Mouse (Mus musculus): ENCODE data around the gene Dnase1l2. TPM values are rescaled to one million over a fixed set of nuclear protein-coding genes. Genes with fewer than 3 reads are reported as not detected.

The Dnase1l2 gene
- polyA plus RNA-seq (2015; fragmentation: Nextera tagmentation; extraction: Ambion mirVana), result 1.1 and 1.4 TPM in 2 replicates

GRCm38 (mm10) chr17:24442632-24443155, at the start of gene Dnase1l2:
TSS of gene Dnase1l2 (minus strand) at chr17:24443105.
- ATAC-seq (no peak), DNase-seq (ENCODE audit: low spot score) (no peak)
- TF ChIP-seq EP300 (IDR thresholded peaks at IDR 0.05), result no peak
- no peak for TF ChIP-seq CTCF (IDR thresholded peaks at IDR 0.05)
- no peaks in the 10 kb centered on the region for H3K9me3 ChIP-seq (ENCODE audit: low read length)
- H3K4me2 ChIP-seq (replicated peaks; ENCODE audit: low read depth, low read length), result no peak within 1 kb of the TSS
- 69% methylated on average over 7 of the region's 7 CpGs for WGBS
- H3K4me3 ChIP-seq (ENCODE audit: low read depth, low read length), result no peak within 1 kb of the TSS
- peaks cover 40% of the 10 kb centered on the region for H3K36me3 ChIP-seq (ENCODE audit: insufficient read depth, low read length)
- no peak within 1 kb of the TSS for H3K27ac ChIP-seq (ENCODE audit: low read length)
- no peaks in the 10 kb centered on the region for H3K27me3 ChIP-seq (replicated peaks; ENCODE audit: insufficient read depth, low read length)
- H3K4me1 ChIP-seq (ENCODE audit: insufficient read depth, low read depth, low read length), result no peaks in the 10 kb centered on the region
- no peak within 1 kb of the TSS for H3K9ac ChIP-seq (replicated peaks; ENCODE audit: low read depth)

GRCm38 (mm10) chr17:24490399-24490798, 47.5 kb upstream of the Dnase1l2 start:
- WGBS, result 69% methylated on average over 4 of the region's 4 CpGs
- Histone ChIP-seq H3K4me3 (ENCODE audit: low read depth, low read length) (no peak overlapping the region), H3K36me3 (ENCODE audit: insufficient read depth, low read length) (no peaks in the 10 kb centered on the region), H3K4me1 (ENCODE audit: insufficient read depth, low read depth, low read length) (peaks cover 5% of the 10 kb centered on the region; the same call in 1 of the 2 replicates), H3K9me3 (ENCODE audit: low read length) (no peaks in the 10 kb centered on the region), H3K4me2 (replicated peaks; ENCODE audit: low read depth, low read length) (no peak overlapping the region), H3K27ac (ENCODE audit: low read length) (no peak overlapping the region), H3K27me3 (replicated peaks; ENCODE audit: insufficient read depth, low read length) (peaks cover 7% of the 10 kb centered on the region; the same call in 1 of the 2 replicates), H3K9ac (replicated peaks; ENCODE audit: low read depth) (no peak overlapping the region)
- TF ChIP-seq CTCF (IDR thresholded peaks at IDR 0.05) (no peak), EP300 (IDR thresholded peaks at IDR 0.05) (no peak)
- ATAC-seq, result no peak
- DNase-seq (ENCODE audit: low spot score), result no peak

GRCm38 (mm10) chr17:24489265-24490030, 46.5 kb upstream of the Dnase1l2 start:
- Histone ChIP-seq H3K4me2 (replicated peaks; ENCODE audit: low read depth, low read length) (peak overlapping the region; percentile 99), H3K4me3 (ENCODE audit: low read depth, low read length) (peak overlapping the region; percentile 60), H3K27ac (ENCODE audit: low read length) (no peak overlapping the region), H3K27me3 (replicated peaks; ENCODE audit: insufficient read depth, low read length) (peaks cover 7% of the 10 kb centered on the region; the same call in 1 of the 2 replicates), H3K9ac (replicated peaks; ENCODE audit: low read depth) (no peak overlapping the region), H3K4me1 (ENCODE audit: insufficient read depth, low read depth, low read length) (peaks cover 5% of the 10 kb centered on the region; the same call in 1 of the 2 replicates), H3K9me3 (ENCODE audit: low read length) (no peaks in the 10 kb centered on the region), H3K36me3 (ENCODE audit: insufficient read depth, low read length) (no peaks in the 10 kb centered on the region)
- ATAC-seq (no peak), DNase-seq (ENCODE audit: low spot score) (no peak)
- TF ChIP-seq EP300 (IDR thresholded peaks at IDR 0.05) (no peak), CTCF (IDR thresholded peaks at IDR 0.05) (no peak)
- 24% methylated on average over 19 of the region's 19 CpGs for WGBS

GRCm38 (mm10) chr17:24488662-24489264, 45.9 kb upstream of the Dnase1l2 start:
- 1% methylated on average over 29 of the region's 81 CpGs for WGBS
- TF ChIP-seq EP300 (IDR thresholded peaks at IDR 0.05) (no peak), CTCF (IDR thresholded peaks at IDR 0.05) (no peak)
- H3K4me1 ChIP-seq (ENCODE audit: insufficient read depth, low read depth, low read length), result peaks cover 5% of the 10 kb centered on the region; the same call in 1 of the 2 replicates
- H3K4me3 ChIP-seq (ENCODE audit: low read depth, low read length), result peak overlapping the region; percentile 60
- DNase-seq (ENCODE audit: low spot score) (no peak), ATAC-seq (peak; percentile 61)
- H3K9ac ChIP-seq (replicated peaks; ENCODE audit: low read depth), result 0 out of 2 replicates have a peak overlapping the region, but pooled peaks have one; percentile 12
- H3K27ac ChIP-seq (ENCODE audit: low read length), result no peak overlapping the region
- peak overlapping the region; percentile 99 for H3K4me2 ChIP-seq (replicated peaks; ENCODE audit: low read depth, low read length)
- H3K27me3 ChIP-seq (replicated peaks; ENCODE audit: insufficient read depth, low read length), result peaks cover 7% of the 10 kb centered on the region; the same call in 1 of the 2 replicates
- H3K36me3 ChIP-seq (ENCODE audit: insufficient read depth, low read length), result no peaks in the 10 kb centered on the region
- H3K9me3 ChIP-seq (ENCODE audit: low read length), result no peaks in the 10 kb centered on the region

- ATAC-seq, result peak; percentile 65
- Histone ChIP-seq H3K27me3 (replicated peaks; ENCODE audit: insufficient read depth, low read length) (peaks cover 7% of the 10 kb centered on the region; the same call in 1 of the 2 replicates), H3K9ac (replicated peaks; ENCODE audit: low read depth) (0 out of 2 replicates have a peak within 1 kb of the TSS, but pooled peaks have one; percentile 12), H3K4me1 (ENCODE audit: insufficient read depth, low read depth, low read length) (peaks cover 5% of the 10 kb centered on the region; the same call in 1 of the 2 replicates), H3K36me3 (ENCODE audit: insufficient read depth, low read length) (no peaks in the 10 kb centered on the region), H3K4me3 (ENCODE audit: low read depth, low read length) (peak within 1 kb of the TSS; percentile 60), H3K27ac (ENCODE audit: low read length) (no peak within 1 kb of the TSS), H3K4me2 (replicated peaks; ENCODE audit: low read depth, low read length) (peak within 1 kb of the TSS; percentile 99), H3K9me3 (ENCODE audit: low read length) (no peaks in the 10 kb centered on the region)
- under 1% methylated on average over 25 of the region's 45 CpGs for WGBS
- TF ChIP-seq EP300 (IDR thresholded peaks at IDR 0.05) (no peak), CTCF (IDR thresholded peaks at IDR 0.05) (no peak)
- DNase-seq (ENCODE audit: low spot score), result peak; percentile 52
Measured at GRCm38 (mm10) chr17:24488186-24488661, 45.3 kb upstream of the Dnase1l2 start, which contains the start of gene Caskin1. TSS of gene Caskin1 (plus strand) at chr17:24488601.
